Mouse (Mus musculus): ENCODE data around the gene Csnk2b. TPM values are rescaled to one million over a fixed set of nuclear protein-coding genes. Genes with fewer than 3 reads are reported as not detected.

Csnk2b gene
- polyA plus RNA-seq, 2 experiments = 79.2 to 127 TPM

- DNase-seq (ENCODE audit: low read depth in 3 of 3, low spot score in 3 of 3) (no peak), ATAC-seq (ENCODE audit: insufficient read depth) (no peak)
- Histone ChIP-seq H3K27ac (no peak overlapping the region), H3K4me2 (ENCODE audit: low read depth) (no peak overlapping the region), H3K36me3 (replicated peaks; ENCODE audit: control insufficient read depth, insufficient read depth, low read depth) (peaks cover 44% of the 10 kb centered on the region), H3K27me3 (ENCODE audit: control insufficient read depth, insufficient read depth, low read length) (no peaks in the 10 kb centered on the region), H3K9me3 (ENCODE audit: control insufficient read depth, low read length) (no peaks in the 10 kb centered on the region), H3K9ac (replicated peaks) (no peak overlapping the region), H3K4me3 (ENCODE audit: insufficient read depth in 1 of 2, low read depth in 2 of 2, low read length in 2 of 2) (no peak overlapping the region), H3K4me1 (replicated peaks; ENCODE audit: control insufficient read depth in 2 of 2, insufficient read depth in 2 of 2, low read length in 1 of 2) (no peaks in the 10 kb centered on the region)
- WGBS (ENCODE audit: insufficient replicate concordance) = 84% methylated on average over 12 of the region's 12 CpGs
- TF ChIP-seq CTCF (IDR thresholded peaks at IDR 0.05; ENCODE audit: low read depth) = no peak
- no peak for TF ChIP-seq EP300 (IDR thresholded peaks at IDR 0.05; ENCODE audit: low read depth)
These were observed 25.3 kb downstream of the Csnk2b start for GRCm38 (mm10) chr17:35096597-35096996.

GRCm38 (mm10) chr17:35094475-35095365, 27.1 kb downstream of the Csnk2b start:
- TF ChIP-seq CTCF (IDR thresholded peaks at IDR 0.05; ENCODE audit: low read depth) (no peak), EP300 (IDR thresholded peaks at IDR 0.05; ENCODE audit: low read depth) (no peak)
- ATAC-seq (ENCODE audit: insufficient read depth) = no peak
- Histone ChIP-seq H3K4me2 (ENCODE audit: low read depth) (no peak overlapping the region), H3K27ac (no peak overlapping the region), H3K27me3 (ENCODE audit: control insufficient read depth, insufficient read depth, low read length) (no peaks in the 10 kb centered on the region), H3K36me3 (replicated peaks; ENCODE audit: control insufficient read depth, insufficient read depth, low read depth) (peaks cover 38% of the 10 kb centered on the region), H3K9ac (replicated peaks) (no peak overlapping the region), H3K9me3 (ENCODE audit: control insufficient read depth, low read length) (no peaks in the 10 kb centered on the region), H3K4me3 (ENCODE audit: insufficient read depth in 1 of 2, low read depth in 2 of 2, low read length in 2 of 2) (no peak overlapping the region), H3K4me1 (replicated peaks; ENCODE audit: control insufficient read depth in 2 of 2, insufficient read depth in 2 of 2, low read length in 1 of 2) (peaks cover 10% of the 10 kb centered on the region in 2 experiments)
- 76% methylated on average over 15 of the region's 15 CpGs for WGBS (ENCODE audit: insufficient replicate concordance)
- DNase-seq (ENCODE audit: low read depth in 3 of 3, low spot score in 3 of 3) = no peak

- H3K27ac ChIP-seq = no peak overlapping the region
- H3K4me1 ChIP-seq (replicated peaks; ENCODE audit: control insufficient read depth in 2 of 2, insufficient read depth in 2 of 2, low read length in 1 of 2) = peaks cover 10% of the 10 kb centered on the region in 2 experiments
- WGBS (ENCODE audit: insufficient replicate concordance) = 81% methylated on average over 14 of the region's 14 CpGs
- H3K9ac ChIP-seq (replicated peaks) = no peak overlapping the region
- no peak overlapping the region for H3K4me2 ChIP-seq (ENCODE audit: low read depth)
- DNase-seq (ENCODE audit: low read depth in 3 of 3, low spot score in 3 of 3) (no peak), ATAC-seq (ENCODE audit: insufficient read depth) (no peak)
- TF ChIP-seq CTCF (IDR thresholded peaks at IDR 0.05; ENCODE audit: low read depth) (no peak), EP300 (IDR thresholded peaks at IDR 0.05; ENCODE audit: low read depth) (no peak)
- no peaks in the 10 kb centered on the region for H3K27me3 ChIP-seq (ENCODE audit: control insufficient read depth, insufficient read depth, low read length)
- H3K36me3 ChIP-seq (replicated peaks; ENCODE audit: control insufficient read depth, insufficient read depth, low read depth) = peaks cover 28% of the 10 kb centered on the region
- H3K9me3 ChIP-seq (ENCODE audit: control insufficient read depth, low read length) = no peaks in the 10 kb centered on the region
- H3K4me3 ChIP-seq (ENCODE audit: insufficient read depth in 1 of 2, low read depth in 2 of 2, low read length in 2 of 2) = no peak overlapping the region
These were observed 29.3 kb downstream of the Csnk2b start for GRCm38 (mm10) chr17:35092403-35093198.

GRCm38 (mm10) chr17:35090166-35090932, 31.5 kb downstream of the Csnk2b start:
- H3K9me3 ChIP-seq (ENCODE audit: control insufficient read depth, low read length) = no peaks in the 10 kb centered on the region
- peak overlapping the region; percentile 75 for H3K27ac ChIP-seq
- peak; percentile 64 to 69 (median 65) for DNase-seq (ENCODE audit: low read depth in 3 of 3, low spot score in 3 of 3)
- H3K27me3 ChIP-seq (ENCODE audit: control insufficient read depth, insufficient read depth, low read length) = no peaks in the 10 kb centered on the region
- ATAC-seq (ENCODE audit: insufficient read depth) = peak; percentile 48
- peak; percentile 74 for TF ChIP-seq EP300 (IDR thresholded peaks at IDR 0.05; ENCODE audit: low read depth)
- TF ChIP-seq CTCF (IDR thresholded peaks at IDR 0.05; ENCODE audit: low read depth) = no peak
- H3K4me1 ChIP-seq (replicated peaks; ENCODE audit: control insufficient read depth in 2 of 2, insufficient read depth in 2 of 2, low read length in 1 of 2) = peaks cover 14% of the 10 kb centered on the region in 2 experiments
- peaks cover 14% of the 10 kb centered on the region for H3K36me3 ChIP-seq (replicated peaks; ENCODE audit: control insufficient read depth, insufficient read depth, low read depth)
- H3K4me2 ChIP-seq (ENCODE audit: low read depth) = peak overlapping the region; percentile 96
- peak overlapping the region; percentile 86 for H3K9ac ChIP-seq (replicated peaks)
- WGBS (ENCODE audit: insufficient replicate concordance) = 52% methylated on average over 8 of the region's 8 CpGs
- peak overlapping the region; percentile 66 to 70 for H3K4me3 ChIP-seq (ENCODE audit: insufficient read depth in 1 of 2, low read depth in 2 of 2, low read length in 2 of 2)
